Mouse (Mus musculus): Measurements from ENCODE around the gene Plin4.

GRCm38 (mm10) chr17:56074097-56074826, 35.3 kb downstream of the Plin4 start:
- TF ChIP-seq CTCF (IDR thresholded peaks at IDR 0.05; ENCODE audit: low read depth, low read length) (no peak), POLR2A (IDR thresholded peaks at IDR 0.05; ENCODE audit: extremely low read depth, insufficient read depth, low read length) (no peak)

All from liver, adult 2 months (tissue).